Mouse (Mus musculus): Measurements from ENCODE around the gene Adamts5.

Gene Adamts5

GRCm38 (mm10) chr16:85901581-85901910, at the start of gene Adamts5:
TSS of gene Adamts5 (minus strand) at chr16:85901828.
- DNase-seq (ENCODE audit: low spot score in 2 of 2), result peak in 1 of 2 experiments; percentile 26

GRCm38 (mm10) chr16:85950356-85950755, 48.7 kb upstream of the Adamts5 start:
- DNase-seq (ENCODE audit: low spot score in 2 of 2), result no peak

GRCm38 (mm10) chr16:85926004-85926403, 24.4 kb upstream of the Adamts5 start:
- DNase-seq (ENCODE audit: low spot score in 2 of 2), result no peak

- no peak for DNase-seq (ENCODE audit: low spot score in 2 of 2)
Observed at GRCm38 (mm10) chr16:85922454-85922853, 20.8 kb upstream of the Adamts5 start.

- DNase-seq (ENCODE audit: low spot score in 2 of 2), result no peak
Observed at GRCm38 (mm10) chr16:85920122-85920521, 18.5 kb upstream of the Adamts5 start.

GRCm38 (mm10) chr16:85900702-85901580, 687 bp downstream of the Adamts5 start:
- peak in 1 of 2 experiments; percentile 61 for DNase-seq (ENCODE audit: low spot score in 2 of 2)

GRCm38 (mm10) chr16:85899790-85900587, 1.6 kb downstream of the Adamts5 start:
- DNase-seq (ENCODE audit: low spot score in 2 of 2), result peak in 1 of 2 experiments; percentile 34

- DNase-seq (ENCODE audit: low spot score in 2 of 2), result peak; percentile 56 to 67
Observed at GRCm38 (mm10) chr16:85899301-85899721, 2.3 kb downstream of the Adamts5 start.

- no peak for DNase-seq (ENCODE audit: low spot score in 2 of 2)
Observed at GRCm38 (mm10) chr16:85898816-85899215, 2.8 kb downstream of the Adamts5 start.

GRCm38 (mm10) chr16:85898391-85898790, 3.2 kb downstream of the Adamts5 start:
- DNase-seq (ENCODE audit: low spot score in 2 of 2), result peak in 1 of 2 experiments; percentile 47

GRCm38 (mm10) chr16:85897854-85898253, 3.8 kb downstream of the Adamts5 start:
- DNase-seq (ENCODE audit: low spot score in 2 of 2), result no peak

- no peak for DNase-seq (ENCODE audit: low spot score in 2 of 2)
Observed at GRCm38 (mm10) chr16:85895948-85896347, 5.7 kb downstream of the Adamts5 start.

- no peak for DNase-seq (ENCODE audit: low spot score in 2 of 2)
Observed at GRCm38 (mm10) chr16:85889778-85890177, 11.8 kb downstream of the Adamts5 start.

GRCm38 (mm10) chr16:85887289-85888051, 14.2 kb downstream of the Adamts5 start:
- no peak for DNase-seq (ENCODE audit: low spot score in 2 of 2)

GRCm38 (mm10) chr16:85879075-85879474, 22.6 kb downstream of the Adamts5 start:
- DNase-seq (ENCODE audit: low spot score in 2 of 2), result no peak

GRCm38 (mm10) chr16:85874141-85874540, 27.5 kb downstream of the Adamts5 start:
- no peak for DNase-seq (ENCODE audit: low spot score in 2 of 2)

GRCm38 (mm10) chr16:85871971-85872370, 29.7 kb downstream of the Adamts5 start:
- no peak for DNase-seq (ENCODE audit: low spot score in 2 of 2)

GRCm38 (mm10) chr16:85871248-85871647, 30.4 kb downstream of the Adamts5 start:
- DNase-seq (ENCODE audit: low spot score in 2 of 2), result no peak

GRCm38 (mm10) chr16:85864691-85865389, 36.8 kb downstream of the Adamts5 start:
- DNase-seq (ENCODE audit: low spot score in 2 of 2), result no peak

- DNase-seq (ENCODE audit: low spot score in 2 of 2), result no peak
Observed at GRCm38 (mm10) chr16:85854505-85854904, 47.1 kb downstream of the Adamts5 start.

GRCm38 (mm10) chr16:85827066-85827465, 74.6 kb downstream of the Adamts5 start:
- DNase-seq (ENCODE audit: low spot score in 2 of 2), result no peak

All from urinary bladder, postnatal 4 days (tissue).